In genomic region chr7:45396337-45396775, GRCm38 (mm10) we compare ENCODE assay signal across 8 mouse cellular contexts. TPM values are rescaled to one million over a fixed set of nuclear protein-coding genes. Genes with fewer than 3 reads are reported as not detected.
DNase-seq lines count a peak whose midpoint lies in the region; ATAC-seq and TF ChIP-seq lines count a peak whose summit lies in the region.
"Not testable (repeated sequence)": the region's sequence is repeated elsewhere in the genome, so short reads cannot be mapped to it uniquely, and the experiment has no call there.

No protein-coding gene starts in this region.

- peak overlapping the region; percentile 74 for H3K4me3 ChIP-seq in ES-Bruce4 (ENCODE audit: low read depth, low read length)
- H3K4me3 ChIP-seq in embryonic facial prominence, embryonic 14.5 days (ENCODE audit: low read depth, low read length): peak overlapping the region; percentile 79
- H3K4me3 ChIP-seq in heart, embryonic 10.5 days: peak overlapping the region; percentile 89
- peak overlapping the region; percentile 48 for H3K4me3 ChIP-seq in hindbrain, embryonic 16.5 days (ENCODE audit: low read length)
- peak overlapping the region; percentile 87 for H3K4me3 ChIP-seq in limb, embryonic 10.5 days
- peak overlapping the region; percentile 68 for H3K4me3 ChIP-seq in lung, adult 2 months (replicated peaks; ENCODE audit: extremely low read depth, low read depth, low read length)
- peak overlapping the region; percentile 48 for H3K4me3 ChIP-seq in midbrain, embryonic 16.5 days (ENCODE audit: low read depth, low read length)
- peak overlapping the region; percentile 55 for H3K4me3 ChIP-seq in stomach, embryonic 16.5 days (replicated peaks; ENCODE audit: low read length)

- not testable (repeated sequence) for H3K9me3 ChIP-seq in ES-Bruce4 (replicated peaks; ENCODE audit: control insufficient read depth, insufficient read depth, low read length, poor library complexity, severe bottlenecking); embryonic facial prominence, embryonic 14.5 days (ENCODE audit: control insufficient read depth, low read length); heart, embryonic 10.5 days; hindbrain, embryonic 16.5 days (ENCODE audit: control insufficient read depth, low read length); limb, embryonic 10.5 days (replicated peaks); midbrain, embryonic 16.5 days (replicated peaks; ENCODE audit: control insufficient read depth, low read length, poor library complexity, severe bottlenecking); stomach, embryonic 16.5 days (replicated peaks; ENCODE audit: control insufficient read depth, low read length)

- ATAC-seq in embryonic facial prominence, embryonic 14.5 days (ENCODE audit: low read depth): peak; percentile 38
- ATAC-seq in hindbrain, embryonic 16.5 days: peak; percentile 31
- ATAC-seq in midbrain, embryonic 16.5 days: peak; percentile 23; the same call in 1 of the 2 replicates
- ATAC-seq in stomach, embryonic 16.5 days (ENCODE audit: insufficient read depth, low FRiP score): peak; percentile 15; the same call in 1 of the 2 replicates

- DNase-seq in embryonic facial prominence, embryonic 14.5 days (ENCODE audit: low spot score); heart, embryonic 10.5 days (ENCODE audit: low spot score); limb, embryonic 10.5 days (ENCODE audit: low spot score); lung, adult 2 months: not testable (repeated sequence)

- 11% methylated on average over 3 of the region's 3 CpGs for WGBS in embryonic facial prominence, embryonic 14.5 days
- 8% methylated on average over 3 of the region's 3 CpGs for WGBS in heart, embryonic 10.5 days
- WGBS in hindbrain, embryonic 16.5 days: 4% methylated on average over 3 of the region's 3 CpGs
- WGBS in limb, embryonic 10.5 days: 6% methylated on average over 3 of the region's 3 CpGs
- under 1% methylated on average over 3 of the region's 3 CpGs for whole genome bisulfite sequencing in lung, adult 2 months
- 4% methylated on average over 3 of the region's 3 CpGs for WGBS in midbrain, embryonic 16.5 days
- WGBS in stomach, embryonic 16.5 days: 2% methylated on average over 3 of the region's 3 CpGs

- not testable (repeated sequence) for H3K27me3 ChIP-seq in ES-Bruce4 (ENCODE audit: control insufficient read depth, insufficient read depth, low read length, poor library complexity, severe bottlenecking); embryonic facial prominence, embryonic 14.5 days (replicated peaks; ENCODE audit: control insufficient read depth, insufficient read depth, low read length); heart, embryonic 10.5 days (ENCODE audit: insufficient read depth, poor library complexity, severe bottlenecking); hindbrain, embryonic 16.5 days (replicated peaks; ENCODE audit: control insufficient read depth, insufficient read depth, low read length); limb, embryonic 10.5 days (ENCODE audit: low read depth, poor library complexity, severe bottlenecking); midbrain, embryonic 16.5 days (ENCODE audit: control insufficient read depth, insufficient read depth, low read depth, low read length); stomach, embryonic 16.5 days (ENCODE audit: control insufficient read depth, insufficient read depth, low read length)

- H3K27ac ChIP-seq in ES-Bruce4 (ENCODE audit: insufficient read depth, low read length): peak overlapping the region; percentile 77; the same call in 1 of the 2 replicates
- peak overlapping the region; percentile 76 for H3K27ac ChIP-seq in embryonic facial prominence, embryonic 14.5 days (replicated peaks; ENCODE audit: low read depth, low read length)
- H3K27ac ChIP-seq in heart, embryonic 10.5 days: peak overlapping the region; percentile 99; the same call in 1 of the 2 replicates
- H3K27ac ChIP-seq in hindbrain, embryonic 16.5 days (ENCODE audit: low read depth, low read length): peak overlapping the region; percentile 83
- H3K27ac ChIP-seq in limb, embryonic 10.5 days: peak overlapping the region; percentile 98; the same call in 1 of the 2 replicates
- H3K27ac ChIP-seq in midbrain, embryonic 16.5 days (ENCODE audit: low read length): peak overlapping the region; percentile 88; the same call in 1 of the 2 replicates
- H3K27ac ChIP-seq in stomach, embryonic 16.5 days (ENCODE audit: low read length): peak overlapping the region; percentile 88

- not testable (repeated sequence) for H3K4me1 ChIP-seq in ES-Bruce4 (ENCODE audit: control insufficient read depth, insufficient read depth, low read length); lung, adult 2 months (ENCODE audit: control insufficient read depth, insufficient read depth, low read length)
- peaks cover 10% of the 10 kb centered on the region for H3K4me1 ChIP-seq in embryonic facial prominence, embryonic 14.5 days (ENCODE audit: control insufficient read depth, insufficient read depth, low read length)
- H3K4me1 ChIP-seq in heart, embryonic 10.5 days: peaks cover 17% of the 10 kb centered on the region
- peaks cover 16% of the 10 kb centered on the region for H3K4me1 ChIP-seq in hindbrain, embryonic 16.5 days (ENCODE audit: control insufficient read depth, insufficient read depth, low read depth, low read length)
- peaks cover 18% of the 10 kb centered on the region for H3K4me1 ChIP-seq in limb, embryonic 10.5 days
- H3K4me1 ChIP-seq in midbrain, embryonic 16.5 days (ENCODE audit: control insufficient read depth, insufficient read depth, low read length): peaks cover 20% of the 10 kb centered on the region
- H3K4me1 ChIP-seq in stomach, embryonic 16.5 days (ENCODE audit: control insufficient read depth, insufficient read depth, low read length): peaks cover 16% of the 10 kb centered on the region

- H3K9ac ChIP-seq in ES-Bruce4 (ENCODE audit: low read depth, poor library complexity, severe bottlenecking): peak overlapping the region; percentile 50
- H3K9ac ChIP-seq in embryonic facial prominence, embryonic 14.5 days (ENCODE audit: low read depth, low read length): 0 out of 2 replicates have a peak overlapping the region, but pooled peaks have one; percentile 64
- H3K9ac ChIP-seq in hindbrain, embryonic 16.5 days (ENCODE audit: low read depth, low read length): peak overlapping the region; percentile 60; the same call in 1 of the 2 replicates
- H3K9ac ChIP-seq in midbrain, embryonic 16.5 days (ENCODE audit: low read depth, low read length): peak overlapping the region; percentile 52; the same call in 1 of the 2 replicates
- peak overlapping the region; percentile 74; the same call in 1 of the 2 replicates for H3K9ac ChIP-seq in stomach, embryonic 16.5 days (ENCODE audit: low read length)

- not testable (repeated sequence) for TF ChIP-seq EP300 in ES-Bruce4 (IDR thresholded peaks at IDR 0.05; ENCODE audit: insufficient read depth, low read depth, low read length)

- peak overlapping the region; percentile 64 for H3K4me2 ChIP-seq in embryonic facial prominence, embryonic 14.5 days (ENCODE audit: low read depth, low read length)
- H3K4me2 ChIP-seq in hindbrain, embryonic 16.5 days (ENCODE audit: low read length): peak overlapping the region; percentile 73
- peak overlapping the region; percentile 62 for H3K4me2 ChIP-seq in midbrain, embryonic 16.5 days (ENCODE audit: low read length)
- H3K4me2 ChIP-seq in stomach, embryonic 16.5 days (ENCODE audit: low read depth, low read length): peak overlapping the region; percentile 58

- not testable (repeated sequence) for TF ChIP-seq POLR2A in ES-Bruce4 (IDR thresholded peaks at IDR 0.05; ENCODE audit: insufficient read depth, low read length); lung, adult 2 months (IDR thresholded peaks at IDR 0.05; ENCODE audit: borderline replicate concordance, extremely low read depth, low read depth, low read length)

- TF ChIP-seq CTCF in ES-Bruce4 (IDR thresholded peaks at IDR 0.05; ENCODE audit: low read depth, low read length); lung, adult 2 months (IDR thresholded peaks at IDR 0.05; ENCODE audit: insufficient read depth, low read length): not testable (repeated sequence)

- peaks cover 31% of the 10 kb centered on the region for H3K36me3 ChIP-seq in ES-Bruce4 (ENCODE audit: control insufficient read depth, insufficient read depth, low read length, poor library complexity, severe bottlenecking)
- peaks cover 19% of the 10 kb centered on the region for H3K36me3 ChIP-seq in embryonic facial prominence, embryonic 14.5 days (ENCODE audit: control insufficient read depth, insufficient read depth, low read length)
- peaks cover 32% of the 10 kb centered on the region for H3K36me3 ChIP-seq in heart, embryonic 10.5 days
- not testable (repeated sequence) for H3K36me3 ChIP-seq in hindbrain, embryonic 16.5 days (ENCODE audit: control insufficient read depth, insufficient read depth, low read length); midbrain, embryonic 16.5 days (ENCODE audit: control insufficient read depth, insufficient read depth, low read length); stomach, embryonic 16.5 days (ENCODE audit: control insufficient read depth, insufficient read depth, low read length)
- peaks cover 33% of the 10 kb centered on the region for H3K36me3 ChIP-seq in limb, embryonic 10.5 days

RNA-seq across cellular contexts. Expression of gene Snrnp70, which starts 0.8 kb away (rescaled TPM):
- 686 and 799 TPM in 2 replicates for polyA plus RNA-seq in ES-Bruce4 (2011; ENCODE audit: insufficient read depth, insufficient read length, low read depth, missing spikeins)
- polyA plus RNA-seq in embryonic facial prominence, embryonic 14.5 days (2014; fragmentation: Nextera tagmentation; extraction: Ambion mirVana): 56.5 and 61.1 TPM in 2 replicates
- polyA plus RNA-seq in heart, embryonic 10.5 days (2016; fragmentation: Nextera tagmentation; extraction: Ambion mirVana): 173 and 241 TPM in 2 replicates
- 144 and 161 TPM in 2 replicates for polyA plus RNA-seq in hindbrain, embryonic 16.5 days (2015; fragmentation: Nextera tagmentation; extraction: Ambion mirVana)
- polyA plus RNA-seq in limb, embryonic 10.5 days (2016; fragmentation: Nextera tagmentation; extraction: Ambion mirVana): 305 and 308 TPM in 2 replicates
- polyA plus RNA-seq in lung, adult 2 months (2012; rRNA removed): 240 and 319 TPM in 2 replicates
- polyA plus RNA-seq in midbrain, embryonic 16.5 days (2015; fragmentation: Nextera tagmentation; extraction: Ambion mirVana): 157 and 186 TPM in 2 replicates
- 150 and 162 TPM in 2 replicates for polyA plus RNA-seq in stomach, embryonic 16.5 days (2015; fragmentation: Nextera tagmentation; extraction: Ambion mirVana)

RNA-seq across cellular contexts. Expression of gene Kcna7, which starts 9.1 kb away (rescaled TPM):
- polyA plus RNA-seq in ES-Bruce4 (2011; ENCODE audit: insufficient read depth, insufficient read length, low read depth, missing spikeins): 0.41 TPM in 1 of 2 replicates, not detected in the other
- polyA plus RNA-seq in embryonic facial prominence, embryonic 14.5 days (2014; fragmentation: Nextera tagmentation; extraction: Ambion mirVana): 0.24 TPM in 1 of 2 replicates, not detected in the other
- polyA plus RNA-seq in heart, embryonic 10.5 days (2016; fragmentation: Nextera tagmentation; extraction: Ambion mirVana): 0.28 and 0.45 TPM in 2 replicates
- 0.06 TPM in 1 of 2 replicates, not detected in the other for polyA plus RNA-seq in hindbrain, embryonic 16.5 days (2015; fragmentation: Nextera tagmentation; extraction: Ambion mirVana)
- 0.06 TPM in 1 of 2 replicates, not detected in the other for polyA plus RNA-seq in limb, embryonic 10.5 days (2016; fragmentation: Nextera tagmentation; extraction: Ambion mirVana)
- 0.23 and 2.3 TPM in 2 replicates for polyA plus RNA-seq in lung, adult 2 months (2012; rRNA removed)
- not detected in 2 replicates for polyA plus RNA-seq in midbrain, embryonic 16.5 days (2015; fragmentation: Nextera tagmentation; extraction: Ambion mirVana)
- 0.09 TPM in 1 of 2 replicates, not detected in the other for polyA plus RNA-seq in stomach, embryonic 16.5 days (2015; fragmentation: Nextera tagmentation; extraction: Ambion mirVana)

RNA-seq across cellular contexts. Expression of gene Ntf5, which starts 17.1 kb away (rescaled TPM):
- polyA plus RNA-seq in ES-Bruce4 (2011; ENCODE audit: insufficient read depth, insufficient read length, low read depth, missing spikeins): 5.0 and 5.2 TPM in 2 replicates
- polyA plus RNA-seq in embryonic facial prominence, embryonic 14.5 days (2014; fragmentation: Nextera tagmentation; extraction: Ambion mirVana): 3.0 and 3.1 TPM in 2 replicates
- polyA plus RNA-seq in heart, embryonic 10.5 days (2016; fragmentation: Nextera tagmentation; extraction: Ambion mirVana): 1.5 and 2.6 TPM in 2 replicates
- polyA plus RNA-seq in hindbrain, embryonic 16.5 days (2015; fragmentation: Nextera tagmentation; extraction: Ambion mirVana): 0.15 and 0.27 TPM in 2 replicates
- 2.1 and 2.2 TPM in 2 replicates for polyA plus RNA-seq in limb, embryonic 10.5 days (2016; fragmentation: Nextera tagmentation; extraction: Ambion mirVana)
- polyA plus RNA-seq in lung, adult 2 months (2012; rRNA removed): 4.6 and 4.8 TPM in 2 replicates
- polyA plus RNA-seq in midbrain, embryonic 16.5 days (2015; fragmentation: Nextera tagmentation; extraction: Ambion mirVana): not detected in 2 replicates
- 1.3 and 1.6 TPM in 2 replicates for polyA plus RNA-seq in stomach, embryonic 16.5 days (2015; fragmentation: Nextera tagmentation; extraction: Ambion mirVana)

RNA-seq across cellular contexts. Expression of gene Lhb, which starts 24.3 kb away (rescaled TPM):
- not detected in 2 replicates for polyA plus RNA-seq in ES-Bruce4 (2011; ENCODE audit: insufficient read depth, insufficient read length, low read depth, missing spikeins)
- 1.4 TPM in 1 of 2 replicates, not detected in the other for polyA plus RNA-seq in embryonic facial prominence, embryonic 14.5 days (2014; fragmentation: Nextera tagmentation; extraction: Ambion mirVana)
- not detected in 2 replicates for polyA plus RNA-seq in heart, embryonic 10.5 days (2016; fragmentation: Nextera tagmentation; extraction: Ambion mirVana)
- polyA plus RNA-seq in hindbrain, embryonic 16.5 days (2015; fragmentation: Nextera tagmentation; extraction: Ambion mirVana): 2.0 and 2.3 TPM in 2 replicates
- polyA plus RNA-seq in limb, embryonic 10.5 days (2016; fragmentation: Nextera tagmentation; extraction: Ambion mirVana): not detected in 2 replicates
- polyA plus RNA-seq in lung, adult 2 months (2012; rRNA removed): 26.5 and 33.4 TPM in 2 replicates
- 0.39 and 0.88 TPM in 2 replicates for polyA plus RNA-seq in midbrain, embryonic 16.5 days (2015; fragmentation: Nextera tagmentation; extraction: Ambion mirVana)
- not detected in 2 replicates for polyA plus RNA-seq in stomach, embryonic 16.5 days (2015; fragmentation: Nextera tagmentation; extraction: Ambion mirVana)

RNA-seq across cellular contexts. Expression of gene Lin7b, which starts 26.0 kb away (rescaled TPM):
- 0.88 TPM in 1 of 2 replicates, not detected in the other for polyA plus RNA-seq in ES-Bruce4 (2011; ENCODE audit: insufficient read depth, insufficient read length, low read depth, missing spikeins)
- polyA plus RNA-seq in embryonic facial prominence, embryonic 14.5 days (2014; fragmentation: Nextera tagmentation; extraction: Ambion mirVana): 2.4 TPM in 2 replicates
- 0.59 and 1.4 TPM in 2 replicates for polyA plus RNA-seq in heart, embryonic 10.5 days (2016; fragmentation: Nextera tagmentation; extraction: Ambion mirVana)
- 41.4 and 70.3 TPM in 2 replicates for polyA plus RNA-seq in hindbrain, embryonic 16.5 days (2015; fragmentation: Nextera tagmentation; extraction: Ambion mirVana)
- polyA plus RNA-seq in limb, embryonic 10.5 days (2016; fragmentation: Nextera tagmentation; extraction: Ambion mirVana): 0.40 and 0.64 TPM in 2 replicates
- polyA plus RNA-seq in lung, adult 2 months (2012; rRNA removed): 1.4 and 2.2 TPM in 2 replicates
- 27.0 and 39.9 TPM in 2 replicates for polyA plus RNA-seq in midbrain, embryonic 16.5 days (2015; fragmentation: Nextera tagmentation; extraction: Ambion mirVana)
- 4.6 and 5.5 TPM in 2 replicates for polyA plus RNA-seq in stomach, embryonic 16.5 days (2015; fragmentation: Nextera tagmentation; extraction: Ambion mirVana)
